Mouse (Mus musculus) brain, embryonic 14.5 days (tissue): ENCODE results near the gene Ppp2r1b. TPM values are rescaled to one million over a fixed set of nuclear protein-coding genes. Genes with fewer than 3 reads are reported as not detected.

Source experiments
- DNase-seq: peaks from one replicate; pipeline ENCODE4 v3.0.0-alpha.2; 2011; ENCODE audit warnings: low read depth
- CTCF ChIP-seq: fragments of 200-500 bp; IDR thresholded peaks from 2 replicates; pipeline ENCODE4 v1.5.1; 2012; ENCODE audit warnings: inconsistent platforms, mild to moderate bottlenecking, moderate library complexity, borderline replicate concordance; ENCODE audit not compliant: insufficient read depth, insufficient read length; ENCODE audit errors: extremely low read depth
- POLR2A ChIP-seq: fragments of 200-500 bp; IDR thresholded peaks from 2 replicates; pipeline ENCODE4 v1.6.1; 2012; ENCODE audit warnings: mild to moderate bottlenecking, inconsistent platforms, borderline replicate concordance; ENCODE audit not compliant: poor library complexity, insufficient read depth, insufficient read length, severe bottlenecking; ENCODE audit errors: extremely low read depth
- polyA plus RNA-seq: library from polyadenylated mRNA; depleted of rRNA; stranded (reverse); fragments of >200 nt; gene quantifications from 2 replicates; pipeline ENCODE4 v1.2.3, GENCODE M21; 2012

Ppp2r1b gene
- polyA plus RNA-seq, 1 experiment = 32.2 TPM

GRCm38 (mm10) chr9:50875470-50875869 lies 30.4 kb downstream of the Ppp2r1b start:
- TF ChIP-seq CTCF (no peak), POLR2A (no peak)
- no peak for DNase-seq

GRCm38 (mm10) chr9:50876287-50876686 lies 31.2 kb downstream of the Ppp2r1b start:
- no peak for DNase-seq
- TF ChIP-seq POLR2A (no peak), CTCF (no peak)

DNA sequence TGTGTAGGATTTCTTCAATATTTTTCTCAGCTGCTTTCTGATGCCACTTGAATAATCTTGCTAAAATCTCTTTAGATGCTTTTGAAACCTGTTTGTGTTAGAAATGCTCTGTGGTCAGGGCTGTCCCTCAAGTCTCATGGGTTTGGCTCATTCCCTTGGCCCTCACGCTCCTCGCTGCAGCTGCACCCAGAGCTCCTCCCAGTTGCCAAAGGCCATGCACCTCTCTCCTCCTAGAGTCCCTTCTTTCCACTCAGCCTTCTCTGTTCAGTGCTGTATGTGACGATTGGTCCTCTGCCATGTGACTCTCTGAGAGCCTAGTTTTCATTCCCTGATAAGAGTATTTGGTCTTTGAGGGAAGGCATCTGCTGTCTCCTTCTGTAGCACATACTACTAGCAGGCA lies 32.3 kb downstream of the Ppp2r1b start:
- no peak for DNase-seq
- TF ChIP-seq CTCF (no peak), POLR2A (no peak)

DNA sequence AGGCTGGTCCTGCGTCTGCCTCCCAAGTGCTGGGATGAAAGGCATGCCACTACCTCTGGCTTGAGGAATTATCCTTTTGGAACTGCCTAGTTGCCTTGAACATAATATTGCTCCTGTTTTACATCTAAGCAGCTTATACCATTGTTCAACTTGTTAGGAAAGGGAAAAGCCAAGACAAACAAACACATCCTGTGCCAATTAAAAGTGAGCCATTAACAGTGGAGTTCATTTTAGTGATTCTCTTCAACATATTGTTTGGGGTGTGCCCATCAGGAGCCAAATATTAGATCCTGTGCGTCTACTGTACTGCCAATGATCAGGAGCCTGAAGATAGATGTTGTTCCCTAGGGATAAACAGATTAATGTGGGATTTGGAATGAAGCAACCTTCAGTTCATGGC lies 37.1 kb downstream of the Ppp2r1b start:
- TF ChIP-seq CTCF = no peak
- no peak for TF ChIP-seq POLR2A
- DNase-seq = no peak

GRCm38 (mm10) chr9:50884093-50884492 lies 39.0 kb downstream of the Ppp2r1b start:
- no peak for DNase-seq
- TF ChIP-seq CTCF (no peak), POLR2A (no peak)

DNA sequence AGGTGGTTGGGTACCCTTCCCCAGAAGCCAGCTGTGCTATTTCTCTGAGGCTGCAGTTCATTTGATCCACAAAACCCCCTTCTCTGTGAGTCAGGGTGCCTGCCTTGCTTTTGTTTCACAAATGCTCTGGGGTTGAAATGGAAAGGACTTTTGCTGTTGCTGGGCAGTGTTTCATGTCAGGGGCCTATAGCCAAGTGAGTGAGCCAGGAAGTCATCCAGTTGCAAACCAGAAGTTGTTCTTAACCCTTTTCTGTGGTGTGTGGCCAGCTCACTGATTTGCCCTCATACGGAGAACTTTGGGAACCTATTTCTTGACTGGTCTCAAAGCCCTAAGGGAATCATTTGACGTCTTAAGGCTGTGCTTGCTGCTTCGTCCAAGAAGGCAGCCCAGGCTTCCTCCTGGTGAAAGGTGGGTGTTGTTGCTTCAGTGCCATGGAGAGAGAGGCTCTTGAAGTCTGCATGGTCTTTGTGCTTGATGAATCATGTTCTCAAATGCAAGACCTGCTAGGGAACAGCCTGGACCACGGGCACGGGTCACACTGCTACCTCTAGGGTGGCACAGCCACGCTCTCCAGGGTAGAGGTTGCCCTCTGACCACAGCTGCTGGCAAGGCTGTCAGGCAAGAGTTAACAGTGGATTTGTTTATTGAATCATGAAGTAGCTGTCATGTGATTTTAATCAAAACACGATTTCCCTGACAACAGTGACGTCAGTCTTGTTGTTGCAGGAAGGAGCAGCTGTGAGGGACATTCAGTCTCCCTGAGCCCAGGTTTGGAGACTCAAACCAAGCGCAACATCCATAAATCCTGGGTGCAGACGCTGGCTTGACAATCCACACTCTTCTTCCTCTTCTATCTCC lies 39.9 kb downstream of the Ppp2r1b start:
- TF ChIP-seq POLR2A (no peak), CTCF (no peak)
- peak; percentile 77 for DNase-seq

GRCm38 (mm10) chr9:50885600-50885987 lies 40.5 kb downstream of the Ppp2r1b start:
- DNase-seq = no peak
- no peak for TF ChIP-seq CTCF
- no peak for TF ChIP-seq POLR2A

- TF ChIP-seq POLR2A (no peak), CTCF (no peak)
- DNase-seq = no peak
These were observed 41.8 kb downstream of the Ppp2r1b start for GRCm38 (mm10) chr9:50886870-50887269.

DNA sequence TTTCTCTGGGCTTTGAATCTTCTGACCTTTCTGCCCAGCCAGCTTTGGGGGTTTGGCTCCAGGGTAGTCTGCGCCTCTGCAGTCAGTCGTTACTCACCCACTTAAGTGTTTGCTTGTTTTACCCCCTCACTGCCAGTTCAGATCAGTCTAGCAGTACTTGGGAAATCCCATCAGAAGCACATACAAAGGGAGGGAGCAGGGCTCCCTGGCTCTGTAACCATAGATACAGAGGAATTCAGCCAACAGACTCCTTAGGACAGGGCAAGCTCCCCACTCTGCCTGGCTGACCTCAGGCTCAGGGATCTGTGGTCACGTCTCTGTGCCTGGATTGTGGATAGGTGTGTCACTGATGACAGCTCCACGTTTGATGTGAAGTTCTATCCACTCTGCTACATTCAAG lies 42.2 kb downstream of the Ppp2r1b start:
- no peak for TF ChIP-seq POLR2A
- TF ChIP-seq CTCF = no peak
- DNase-seq = peak; percentile 47

DNA sequence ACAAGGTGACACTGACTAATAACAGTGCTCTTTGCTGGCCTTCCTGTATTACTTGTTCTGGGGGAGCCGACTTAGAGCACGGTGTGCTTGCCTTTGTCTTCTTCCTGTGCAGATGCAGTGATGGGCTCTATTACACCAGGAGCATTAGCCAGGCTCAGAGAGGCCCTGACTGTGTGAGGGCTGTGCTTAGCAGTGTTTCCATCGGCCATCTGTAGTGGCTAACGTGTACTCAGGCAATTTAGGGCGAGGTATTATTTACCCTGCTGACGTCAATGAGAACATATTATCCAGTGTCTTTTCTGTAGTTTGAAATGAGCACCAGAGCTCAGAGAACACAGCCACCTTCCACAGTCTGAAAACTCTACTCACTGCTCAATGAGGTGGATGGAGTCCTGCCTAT lies 44.1 kb downstream of the Ppp2r1b start:
- TF ChIP-seq POLR2A (no peak), CTCF (no peak)
- no peak for DNase-seq

- TF ChIP-seq POLR2A = no peak
- no peak for TF ChIP-seq CTCF
- no peak for DNase-seq
These were observed 44.9 kb downstream of the Ppp2r1b start for GRCm38 (mm10) chr9:50889964-50890363.

- DNase-seq = no peak
- TF ChIP-seq CTCF (no peak), POLR2A (no peak)
These were observed 45.5 kb downstream of the Ppp2r1b start for GRCm38 (mm10) chr9:50890494-50891090.

DNA sequence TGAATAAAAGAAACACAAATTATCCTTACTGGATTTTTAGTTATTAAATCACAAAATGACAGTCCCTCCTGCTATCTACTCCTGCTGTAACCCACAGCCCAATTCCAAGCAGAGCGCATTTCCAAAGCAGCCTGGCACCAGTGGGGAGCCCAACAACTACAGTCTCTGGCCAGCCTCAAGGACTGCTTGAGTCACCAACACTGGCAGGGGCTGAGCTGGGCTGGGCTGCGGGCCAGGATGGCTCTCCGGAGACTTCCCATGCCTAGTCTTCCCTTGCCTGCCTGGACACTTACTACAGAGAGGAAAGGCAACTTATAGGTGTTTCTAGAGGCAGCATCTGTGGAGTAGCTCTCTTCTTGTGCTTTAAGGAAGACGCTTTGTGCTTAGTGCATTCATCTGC lies 48.6 kb downstream of the Ppp2r1b start:
- TF ChIP-seq CTCF (no peak), POLR2A (no peak)
- DNase-seq = peak; percentile 65
